Mouse (Mus musculus) cortical plate, adult 2 months (tissue): ENCODE data around the gene Wbp2nl. TPM values are rescaled to one million over a fixed set of nuclear protein-coding genes. Genes with fewer than 3 reads are reported as not detected.

Experiments
- H3K27ac ChIP-seq: fragments of 200-500 bp; 2 replicates; pipeline ENCODE4 v1.5.1; 2012; ENCODE audit warnings: low read length, control low read depth, inconsistent platforms; ENCODE audit not compliant: insufficient read depth
- H3K4me1 ChIP-seq: fragments of 200-500 bp; 2 replicates; pipeline ENCODE4 v1.6.1; 2011; ENCODE audit warnings: low read length; ENCODE audit not compliant: control insufficient read depth, insufficient read depth
- H3K4me3 ChIP-seq: fragments of 200-500 bp; 2 replicates; pipeline ENCODE4 v1.5.1; 2011; ENCODE audit warnings: mild to moderate bottlenecking, low read length, control low read depth; ENCODE audit not compliant: insufficient read depth
- CTCF ChIP-seq: fragments of 200-500 bp; IDR thresholded peaks from 2 replicates; pipeline ENCODE4 v1.5.1; 2011; ENCODE audit warnings: mild to moderate bottlenecking, control low read depth, low read length; ENCODE audit not compliant: insufficient read depth; ENCODE audit errors: extremely low read depth
- POLR2A ChIP-seq: fragments of 200-500 bp; IDR thresholded peaks from 2 replicates; pipeline ENCODE4 v1.6.1; 2011; ENCODE audit warnings: mild to moderate bottlenecking, low read length, control low read depth; ENCODE audit not compliant: insufficient read depth; ENCODE audit errors: extremely low read depth
- polyA plus RNA-seq: library from polyadenylated mRNA; depleted of rRNA; stranded (reverse); fragments of >200 nt; gene quantifications from 2 replicates; pipeline ENCODE4 v1.2.3, GENCODE M21; 2012; rRNA removed

Gene Wbp2nl
- 0.13 TPM in 1 of 2 replicates, not detected in the other for polyA plus RNA-seq

- no peak within 1 kb of the TSS for H3K27ac ChIP-seq
- H3K4me1 ChIP-seq = no peaks in the 10 kb centered on the region
- no peak for TF ChIP-seq CTCF
- no peak for TF ChIP-seq POLR2A
- H3K4me3 ChIP-seq = no peak within 1 kb of the TSS
These were observed at the start of gene Wbp2nl for GRCm38 (mm10) chr15:82298764-82299561. TSS of gene Wbp2nl (plus strand) at chr15:82298954.

- H3K4me3 ChIP-seq = no peak overlapping the region
- 0 out of 2 replicates have a peak, but pooled peaks have one; percentile 7 for TF ChIP-seq CTCF
- TF ChIP-seq POLR2A = no peak
These were observed 47.2 kb upstream of the Wbp2nl start for GRCm38 (mm10) chr15:82251579-82251978.

GRCm38 (mm10) chr15:82252097-82252496 lies 46.7 kb upstream of the Wbp2nl start, which contains the start of gene 1500009C09Rik:
TSS of gene 1500009C09Rik (plus strand) at chr15:82252397.
- H3K4me3 ChIP-seq = no peak within 1 kb of the TSS
- TF ChIP-seq POLR2A (no peak), CTCF (no peak)
- H3K4me1 ChIP-seq = peaks cover 3% of the 10 kb centered on the region; the same call in 1 of the 2 replicates
- H3K27ac ChIP-seq = no peak within 1 kb of the TSS

More at GRCm38 (mm10) chr15:82251579-82251978, 47.2 kb upstream of the Wbp2nl start:
- H3K4me1 ChIP-seq = peaks cover 3% of the 10 kb centered on the region; the same call in 1 of the 2 replicates
- H3K27ac ChIP-seq = no peak overlapping the region

GRCm38 (mm10) chr15:82255248-82255647 lies 43.5 kb upstream of the Wbp2nl start:
- peaks cover 3% of the 10 kb centered on the region; the same call in 1 of the 2 replicates for H3K4me1 ChIP-seq
- TF ChIP-seq CTCF (peak; percentile 66), POLR2A (no peak)
- peak overlapping the region; percentile 76 for H3K4me3 ChIP-seq
- H3K27ac ChIP-seq = peak overlapping the region; percentile 74

- peaks cover 3% of the 10 kb centered on the region; the same call in 1 of the 2 replicates for H3K4me1 ChIP-seq
- H3K27ac ChIP-seq = peak overlapping the region; percentile 74
These were observed 42.8 kb upstream of the Wbp2nl start for GRCm38 (mm10) chr15:82255944-82256383.

GRCm38 (mm10) chr15:82259510-82259909 lies 39.2 kb upstream of the Wbp2nl start:
- H3K4me3 ChIP-seq = no peak overlapping the region
- no peak for TF ChIP-seq POLR2A
- peak; percentile 98 for TF ChIP-seq CTCF
- H3K4me1 ChIP-seq = peaks cover 3% of the 10 kb centered on the region; the same call in 1 of the 2 replicates
- no peak overlapping the region for H3K27ac ChIP-seq

More at GRCm38 (mm10) chr15:82255944-82256383, 42.8 kb upstream of the Wbp2nl start:
- TF ChIP-seq CTCF (peak; percentile 28), POLR2A (peak; percentile 77)
- peak overlapping the region; percentile 76 for H3K4me3 ChIP-seq

- TF ChIP-seq POLR2A (no peak), CTCF (peak; percentile 82)
These were observed 32.4 kb upstream of the Wbp2nl start for GRCm38 (mm10) chr15:82266356-82266755.

GRCm38 (mm10) chr15:82268185-82268584 lies 30.6 kb upstream of the Wbp2nl start:
- H3K4me1 ChIP-seq = peaks cover 2% of the 10 kb centered on the region; the same call in 1 of the 2 replicates
- no peak overlapping the region for H3K4me3 ChIP-seq
- TF ChIP-seq CTCF (no peak), POLR2A (no peak)
- no peak overlapping the region for H3K27ac ChIP-seq

More at GRCm38 (mm10) chr15:82266356-82266755, 32.4 kb upstream of the Wbp2nl start:
- no peak overlapping the region for H3K4me3 ChIP-seq
- no peak overlapping the region for H3K27ac ChIP-seq
- peaks cover 2% of the 10 kb centered on the region; the same call in 1 of the 2 replicates for H3K4me1 ChIP-seq

- no peak overlapping the region for H3K27ac ChIP-seq
- peaks cover 2% of the 10 kb centered on the region; the same call in 1 of the 2 replicates for H3K4me1 ChIP-seq
- no peak overlapping the region for H3K4me3 ChIP-seq
- TF ChIP-seq POLR2A (no peak), CTCF (no peak)
These were observed 30.0 kb upstream of the Wbp2nl start for GRCm38 (mm10) chr15:82268783-82269182.
